Mouse (Mus musculus) induced T-regulatory cell, adult 2 months (primary cell): ENCODE results near the gene Tmem63a.
"Not testable (repeated sequence)": the region's sequence is repeated elsewhere in the genome, so short reads cannot be mapped to it uniquely, and the experiment has no call there.

Experiments used
- DNase-seq: peaks from one replicate; pipeline ENCODE4 v3.0.0-alpha.2; 2012; ENCODE audit warnings: low read depth

Gene Tmem63a

GRCm38 (mm10) chr1:180958797-180959196, 16.7 kb downstream of the Tmem63a start:
- no peak for DNase-seq

GRCm38 (mm10) chr1:180965786-180966185, 23.6 kb downstream of the Tmem63a start:
- no peak for DNase-seq

DNA sequence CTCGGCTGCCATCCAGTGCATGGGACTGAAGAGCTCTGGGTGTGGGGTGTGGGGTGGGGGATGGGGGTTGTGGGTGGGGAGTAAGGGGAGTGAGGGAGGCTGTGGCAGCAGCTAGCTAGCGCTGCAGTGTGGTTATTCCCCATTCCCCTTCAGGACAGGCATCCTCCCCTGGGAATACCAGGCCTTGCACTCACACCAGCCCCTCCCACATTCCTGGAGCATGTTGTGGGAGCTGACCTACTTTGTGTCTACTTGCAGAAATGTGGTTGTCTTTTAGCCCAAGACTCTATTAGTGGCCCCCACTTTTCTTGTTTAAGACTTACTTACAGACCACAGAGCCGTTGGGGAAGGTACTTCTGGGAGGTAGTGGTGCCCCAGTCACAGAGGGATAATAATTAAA, 24.4 kb downstream of the Tmem63a start:
- DNase-seq: no peak

- no peak for DNase-seq
Measured at GRCm38 (mm10) chr1:180967261-180967660, 25.1 kb downstream of the Tmem63a start.

- no peak for DNase-seq
Measured at GRCm38 (mm10) chr1:180972941-180973340, 30.8 kb downstream of the Tmem63a start.

GRCm38 (mm10) chr1:180974126-180974746, 32.1 kb downstream of the Tmem63a start:
- DNase-seq: peak; percentile 83

DNA sequence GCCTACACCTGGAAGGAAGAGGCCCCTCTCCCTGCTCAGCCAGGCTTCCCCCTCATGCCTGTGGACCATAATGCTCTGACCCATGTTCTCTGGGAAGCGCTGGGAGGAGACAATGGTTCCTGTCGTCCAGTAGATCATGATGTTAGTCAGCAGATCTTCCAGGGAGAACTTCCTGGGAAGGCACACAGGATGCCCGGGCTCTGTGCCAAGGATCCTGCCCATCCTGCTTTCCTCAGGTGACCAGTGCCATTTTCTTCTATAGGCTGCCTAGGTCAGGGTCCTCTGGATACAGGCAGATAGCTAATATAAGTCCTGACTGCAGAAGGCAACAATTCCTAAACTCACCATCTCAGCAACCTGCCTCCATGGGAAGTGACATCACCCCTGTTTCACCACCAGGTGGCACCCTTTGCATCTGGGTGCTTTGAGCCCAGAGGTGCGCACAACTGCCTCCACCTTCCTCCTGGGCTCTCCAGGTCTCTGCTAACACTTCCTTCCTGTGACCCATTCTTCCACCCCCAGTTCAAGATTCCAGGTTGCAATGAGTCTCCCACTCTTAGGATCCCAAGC, 34.1 kb downstream of the Tmem63a start:
- peak; percentile 82 for DNase-seq

DNA sequence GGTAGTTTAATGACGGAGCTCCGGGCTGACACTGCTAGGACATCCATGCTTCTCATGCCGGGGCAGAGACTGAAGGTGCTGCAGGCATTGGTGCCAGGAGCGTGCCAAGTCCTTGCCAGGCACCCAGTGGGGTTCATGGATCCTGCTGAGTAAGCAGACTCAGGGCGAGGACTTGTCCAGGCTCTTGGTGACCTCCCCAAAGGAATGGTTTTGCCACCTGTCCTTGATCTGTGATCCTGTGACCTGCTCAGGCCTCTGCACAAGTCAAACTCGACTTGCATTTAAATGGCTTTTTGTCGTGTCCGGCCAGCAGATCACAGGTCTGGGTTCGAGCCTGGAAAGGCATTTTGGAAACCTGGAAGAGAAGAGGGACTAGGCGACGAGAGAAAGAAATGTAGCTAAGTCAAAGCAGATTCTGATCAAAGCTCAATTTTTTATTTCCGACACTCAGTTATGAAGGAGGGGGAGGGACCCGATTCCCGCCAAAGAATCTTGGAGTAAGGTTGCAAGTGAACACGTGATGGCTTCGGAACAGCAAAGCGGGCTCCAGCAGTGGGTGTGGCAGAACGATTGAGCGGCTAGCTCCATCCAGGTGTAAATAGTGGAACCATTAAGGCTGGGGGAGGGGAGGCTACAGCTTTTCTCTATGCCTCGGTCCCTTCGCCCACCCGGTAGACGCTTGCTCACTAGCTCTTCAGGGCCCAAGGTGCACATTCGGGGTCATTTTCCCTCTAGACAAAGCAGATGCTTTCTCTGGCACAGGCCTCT, 37.5 kb downstream of the Tmem63a start:
- DNase-seq: no peak

DNA sequence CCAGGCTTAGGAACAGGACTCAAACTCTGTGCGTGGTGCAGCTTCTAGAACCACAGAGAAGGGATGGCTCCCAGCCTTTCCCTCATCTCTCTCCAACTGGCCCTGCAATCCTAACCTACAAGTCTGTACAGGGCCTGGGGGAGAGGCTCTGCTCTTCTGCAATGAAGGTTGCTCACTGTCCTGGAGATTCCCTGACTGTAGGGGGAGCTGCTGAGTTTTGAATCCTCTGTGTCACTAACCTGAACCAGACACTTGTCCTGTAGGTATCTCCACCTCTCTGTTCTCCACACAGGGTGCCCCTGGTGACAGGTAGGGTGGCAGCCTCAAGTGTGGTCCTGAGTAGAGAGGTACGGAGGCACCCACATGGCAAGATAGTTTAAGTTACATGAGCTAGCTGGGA, 38.3 kb downstream of the Tmem63a start:
- DNase-seq: peak; percentile 66

DNA sequence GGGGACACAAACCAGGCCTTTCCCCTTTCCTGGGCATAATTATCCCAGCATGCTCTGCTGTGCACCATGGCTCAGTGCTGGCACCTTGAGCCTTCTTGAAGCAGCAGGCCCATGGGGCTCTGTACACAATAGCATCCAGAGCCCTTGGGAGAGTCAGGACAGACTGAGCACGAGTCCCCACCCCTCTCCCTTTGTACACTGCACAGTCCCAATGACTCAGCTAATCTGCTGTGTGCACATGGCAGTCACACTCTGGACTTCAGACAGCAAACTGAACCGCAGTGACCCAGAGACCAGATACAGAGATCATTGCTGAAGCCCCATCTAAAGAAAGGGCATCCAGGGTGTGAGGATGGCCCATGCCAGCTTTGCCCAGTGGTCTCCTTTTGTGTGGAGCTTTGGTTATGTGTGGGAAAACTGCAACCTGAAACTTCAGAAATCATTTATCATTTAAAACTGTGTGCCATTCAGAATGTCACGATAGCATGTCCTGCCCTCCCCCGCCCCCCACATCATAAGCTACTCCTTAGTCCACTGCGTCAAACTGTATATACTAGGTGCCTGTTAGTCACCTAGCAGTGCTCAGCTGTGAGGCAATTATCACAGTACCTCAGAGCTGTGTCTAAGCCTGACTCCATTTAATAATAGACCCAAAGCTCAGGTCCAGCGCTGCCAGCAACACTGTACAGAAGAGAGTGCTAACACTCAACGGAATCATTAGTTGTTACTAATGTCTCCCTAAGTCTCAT, 39.3 kb downstream of the Tmem63a start:
- not testable (repeated sequence) for DNase-seq

- DNase-seq: no peak
Measured at GRCm38 (mm10) chr1:180986701-180987100, 44.6 kb downstream of the Tmem63a start.

DNA sequence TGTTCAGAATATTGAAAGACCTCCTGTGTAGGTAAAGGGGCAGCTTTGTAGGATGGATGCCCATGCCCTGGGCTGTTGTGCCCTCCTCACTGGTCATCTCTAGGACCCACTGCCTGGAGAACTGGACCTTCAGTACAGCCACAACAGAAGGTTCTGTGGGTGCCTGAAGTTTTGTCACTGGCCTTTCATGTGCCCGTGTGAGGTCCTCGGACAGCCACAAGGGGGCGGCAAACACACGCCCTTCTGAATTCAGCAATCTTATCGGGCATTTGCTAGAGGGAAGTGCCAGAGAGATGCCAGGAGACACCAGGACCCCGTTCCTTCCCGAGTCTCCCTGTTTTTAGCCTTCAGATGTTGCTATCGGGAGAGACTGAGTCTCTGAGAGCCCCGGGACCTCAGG, 45.6 kb downstream of the Tmem63a start:
- DNase-seq: peak; percentile 87

GRCm38 (mm10) chr1:180990671-180991070, 48.5 kb downstream of the Tmem63a start:
- no peak for DNase-seq

GRCm38 (mm10) chr1:180992142-180992541, 50.0 kb downstream of the Tmem63a start:
- peak; percentile 75 for DNase-seq

GRCm38 (mm10) chr1:181000501-181001092, 58.5 kb downstream of the Tmem63a start:
- DNase-seq: no peak

DNA sequence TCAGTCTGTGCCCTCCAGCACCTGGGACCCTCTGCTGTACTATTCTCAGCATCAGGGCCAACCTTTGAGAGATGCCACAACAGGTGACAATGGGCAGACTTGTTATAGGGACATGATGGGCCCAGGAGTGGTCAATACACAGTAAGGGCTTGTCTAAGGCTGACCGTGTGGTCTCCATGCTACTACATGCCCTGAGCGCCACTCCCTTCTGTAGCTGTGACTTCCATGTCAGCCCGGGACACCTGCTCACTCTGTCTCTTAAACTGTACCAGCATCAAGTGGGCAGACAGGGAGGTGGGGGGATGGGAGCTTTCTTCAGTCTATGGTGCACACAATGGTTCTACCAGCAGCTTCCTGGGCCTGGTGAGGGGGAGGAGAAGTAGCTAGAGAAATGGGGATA, 59.1 kb downstream of the Tmem63a start:
- DNase-seq: no peak

- no peak for DNase-seq
Measured at GRCm38 (mm10) chr1:181001621-181002020, 59.5 kb downstream of the Tmem63a start.

GRCm38 (mm10) chr1:181003790-181004189, 61.6 kb downstream of the Tmem63a start:
- DNase-seq: no peak

- no peak for DNase-seq
Measured at GRCm38 (mm10) chr1:181005331-181005730, 63.2 kb downstream of the Tmem63a start.

DNA sequence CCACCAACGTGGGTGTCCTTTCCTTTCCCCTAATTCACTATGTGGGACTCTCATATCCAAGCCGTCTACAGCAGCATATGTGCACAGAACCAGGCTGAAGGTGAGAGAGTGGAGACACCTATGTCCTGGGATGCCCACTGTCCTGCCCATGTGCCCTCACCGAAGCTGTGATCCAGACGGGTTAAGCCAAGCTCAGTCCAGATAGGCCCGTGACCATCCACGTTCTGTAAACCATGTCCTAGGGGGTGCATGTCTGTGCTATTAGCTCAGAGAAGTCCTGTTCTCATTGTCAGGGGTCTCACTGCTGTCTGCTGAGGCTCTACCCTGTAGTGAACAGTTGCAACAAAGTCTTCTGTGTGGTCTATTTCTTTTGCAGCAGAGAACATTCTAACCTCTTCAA, 65.7 kb downstream of the Tmem63a start:
- DNase-seq: no peak

GRCm38 (mm10) chr1:181008266-181008665, 66.1 kb downstream of the Tmem63a start:
- no peak for DNase-seq

DNA sequence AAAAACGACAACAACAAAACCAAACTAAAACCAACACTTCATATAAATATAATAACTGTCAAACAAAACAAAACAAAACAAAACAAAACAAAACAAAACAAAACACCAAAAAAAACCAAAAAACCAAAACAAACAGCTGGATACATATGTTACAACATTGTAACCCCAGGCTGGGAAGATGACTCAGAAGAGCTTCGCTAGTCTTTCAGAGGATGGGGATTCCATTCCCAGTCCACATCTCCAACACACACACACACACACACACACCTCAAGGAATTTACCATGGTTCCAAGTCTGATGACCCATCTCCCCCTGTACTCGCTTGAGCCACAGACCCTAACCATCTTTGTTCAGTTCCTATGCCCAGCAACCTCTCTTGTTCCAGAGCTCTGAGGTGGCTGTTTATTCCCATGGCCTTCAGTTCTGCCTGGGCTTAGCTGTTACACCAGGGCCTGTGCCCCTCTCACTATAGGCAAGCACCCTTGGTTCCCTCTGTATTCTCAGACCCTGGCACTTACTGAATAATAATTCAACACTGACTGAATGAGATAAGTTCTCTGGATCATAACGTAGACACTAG, 67.0 kb downstream of the Tmem63a start:
- no peak for DNase-seq
